Mouse (Mus musculus) thymus, postnatal 25 days (tissue): ENCODE data around the gene Gls.

ENCODE experiments used
- DNase-seq: peaks from one replicate; pipeline ENCODE4 v3.0.0; 2022

The Gls gene

DNA sequence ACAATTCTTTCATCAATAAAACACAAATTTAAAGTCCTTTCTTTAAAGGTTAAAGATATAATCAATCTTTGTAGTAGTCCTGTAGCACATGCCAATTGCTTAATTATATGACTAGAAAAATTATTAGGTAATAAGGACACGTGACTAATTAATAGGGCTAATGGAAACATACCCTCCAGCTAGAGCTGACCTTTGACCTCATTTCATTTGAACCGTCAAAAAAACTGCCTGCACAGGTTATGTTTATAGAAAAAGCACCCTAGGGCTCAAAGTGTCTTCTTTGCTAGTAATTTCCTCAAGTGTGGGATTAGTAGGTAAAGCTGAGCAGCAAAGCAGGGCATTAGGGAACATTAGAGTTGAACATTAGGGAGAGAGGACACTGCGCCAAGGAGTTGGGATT, 9.2 kb upstream of the Gls start:
- no peak for DNase-seq

DNA sequence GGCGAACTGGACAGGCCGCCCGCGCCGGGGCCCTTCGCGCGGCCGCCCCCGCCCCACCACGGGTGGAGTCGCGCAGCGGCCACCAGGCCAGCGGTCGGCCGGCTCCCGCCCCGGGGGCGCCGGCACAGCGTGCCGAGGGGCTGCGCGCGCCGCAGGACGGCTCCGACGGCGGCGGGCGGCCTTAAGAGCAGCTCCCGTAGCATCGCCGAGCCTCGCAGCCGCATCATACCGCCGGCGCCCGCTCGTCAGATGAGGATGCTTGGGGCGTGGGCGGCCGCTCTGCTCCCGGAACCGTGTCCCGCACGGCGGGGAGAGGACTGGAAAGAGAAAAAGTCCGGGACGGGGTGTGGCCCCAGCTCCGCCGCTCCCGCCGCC, 279 bp downstream of the Gls start:
- no peak for DNase-seq

DNA sequence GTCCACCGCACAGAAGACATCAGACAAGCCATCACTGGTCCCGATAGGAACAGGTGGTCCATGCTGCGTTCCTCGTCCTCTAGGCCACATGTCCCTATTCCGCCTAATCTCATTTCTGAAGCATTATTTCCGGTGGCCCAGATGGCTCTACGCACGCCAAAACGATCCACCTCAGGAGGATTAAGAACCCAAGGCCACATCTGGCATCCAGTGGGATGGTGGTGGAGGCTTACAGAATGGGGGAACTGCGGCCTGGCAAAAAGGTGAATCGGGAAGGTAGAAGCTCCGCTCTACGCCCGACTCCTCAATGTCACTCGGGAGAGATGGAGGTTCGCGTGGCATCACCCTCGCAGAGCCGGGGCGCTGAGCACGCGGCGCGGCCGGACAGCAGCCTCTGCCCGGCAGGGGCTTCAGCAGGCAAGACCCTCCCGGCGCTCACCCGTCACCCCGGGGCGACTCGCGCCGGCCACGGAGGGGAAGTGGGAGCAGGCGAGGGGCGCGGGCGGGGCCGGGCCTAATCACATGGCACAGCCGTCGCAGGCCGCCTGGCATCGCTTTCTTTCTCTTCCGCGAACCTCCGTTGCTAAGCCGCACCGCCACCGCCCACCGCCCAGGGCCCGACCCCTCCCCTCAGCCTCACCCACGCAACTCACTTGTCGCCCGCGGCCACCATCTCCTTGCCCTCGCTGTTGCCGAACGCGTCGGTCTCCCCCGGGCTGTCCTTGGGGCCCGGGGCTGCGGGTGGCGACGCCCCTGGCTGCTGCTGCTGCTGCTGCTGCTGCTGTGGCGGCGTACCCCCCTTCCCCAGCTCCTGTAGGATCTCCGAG, 880 bp downstream of the Gls start:
- peak; percentile 83 for DNase-seq

DNA sequence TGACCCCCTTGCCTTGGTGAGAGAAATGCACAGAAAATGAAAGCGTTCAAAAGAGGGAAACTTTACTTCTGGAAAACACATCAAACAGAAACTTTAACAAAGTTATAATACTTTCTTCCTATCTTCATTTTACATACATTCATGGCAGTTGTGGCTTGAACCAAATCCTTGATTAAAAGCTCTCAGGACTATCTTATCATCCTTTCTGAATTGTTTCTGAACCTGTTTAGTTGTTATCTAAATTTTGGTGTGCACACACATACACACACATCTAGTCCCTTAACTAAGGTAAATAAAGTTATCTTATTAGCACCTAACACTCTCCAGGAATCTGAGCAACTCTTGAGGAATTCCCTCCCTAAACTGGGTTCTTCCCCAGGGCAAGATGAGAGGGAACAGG, 2.6 kb downstream of the Gls start:
- DNase-seq: no peak

DNA sequence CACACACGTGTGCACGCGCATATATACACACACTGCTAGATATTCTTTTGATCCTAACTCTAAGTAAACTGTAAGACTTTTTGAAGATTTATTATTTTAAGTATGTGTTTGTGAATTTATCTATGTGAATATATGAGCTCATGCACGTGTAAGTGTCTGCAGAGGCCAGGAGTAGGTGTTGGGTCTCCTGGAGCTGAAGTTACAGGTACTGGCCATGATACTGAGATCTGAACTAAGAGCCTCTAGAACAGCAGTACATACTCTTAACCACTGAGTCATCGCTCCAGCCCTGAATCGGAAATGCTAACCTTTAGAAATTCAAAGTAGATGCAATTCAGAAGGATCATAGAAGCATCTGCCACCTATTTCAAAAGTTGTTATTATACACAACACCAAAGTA, 4.9 kb downstream of the Gls start:
- DNase-seq: no peak

DNA sequence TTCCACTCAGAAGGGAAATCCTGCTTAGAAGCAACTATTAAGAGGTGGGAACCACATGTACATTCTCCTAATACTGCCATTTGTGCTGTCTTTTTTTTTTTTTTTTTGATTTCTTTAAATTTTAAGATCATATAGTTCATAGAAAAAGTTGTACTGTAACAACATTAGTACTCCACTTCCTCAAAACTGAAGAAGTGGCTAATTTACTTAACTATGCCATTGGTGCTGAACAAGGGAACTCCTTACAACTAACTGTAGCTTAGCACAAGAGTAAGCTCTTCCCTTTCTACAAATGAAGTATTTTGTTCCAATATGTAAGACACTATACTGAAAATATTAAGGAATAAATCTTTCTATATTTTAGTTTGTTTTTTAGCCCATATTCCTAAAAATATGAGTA, 6.6 kb downstream of the Gls start:
- no peak for DNase-seq

DNA sequence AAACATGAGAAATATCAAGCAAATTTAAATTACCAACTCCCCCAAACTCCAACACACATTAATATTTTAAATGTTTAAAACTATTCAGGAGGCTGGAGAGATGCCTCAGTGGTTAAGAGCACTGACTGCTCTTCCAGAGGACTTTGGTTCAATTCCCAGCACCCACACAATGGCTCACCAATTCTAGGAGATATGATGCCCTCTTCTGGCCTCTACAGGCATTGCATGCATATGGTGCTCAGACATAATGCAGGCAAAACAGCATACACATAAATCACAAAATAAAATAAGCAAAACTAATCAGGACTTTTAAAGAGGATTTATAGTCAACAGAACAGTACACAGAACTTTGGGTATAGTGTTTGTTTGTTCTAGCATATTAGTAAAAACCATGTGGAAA, 16.3 kb downstream of the Gls start:
- DNase-seq: no peak

DNA sequence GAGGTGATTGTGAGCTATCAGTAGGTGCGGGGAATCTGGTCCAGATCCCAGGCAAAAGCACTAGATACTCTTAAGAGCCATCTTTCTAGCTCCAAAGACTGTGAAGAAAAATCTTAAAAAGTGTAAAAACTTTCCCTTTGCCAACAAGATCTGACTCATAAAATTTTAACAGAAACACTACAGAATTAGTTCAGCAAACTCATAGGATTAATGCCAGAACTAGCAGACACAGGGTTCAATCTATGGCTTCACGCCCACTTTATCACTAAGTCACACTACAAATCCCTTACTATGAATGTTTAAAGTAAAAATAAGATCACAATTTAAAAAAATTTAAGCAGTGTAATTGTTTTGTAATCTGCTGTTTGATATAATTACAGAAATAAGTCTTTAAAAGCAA, 50.0 kb downstream of the Gls start:
- DNase-seq: no peak

DNA sequence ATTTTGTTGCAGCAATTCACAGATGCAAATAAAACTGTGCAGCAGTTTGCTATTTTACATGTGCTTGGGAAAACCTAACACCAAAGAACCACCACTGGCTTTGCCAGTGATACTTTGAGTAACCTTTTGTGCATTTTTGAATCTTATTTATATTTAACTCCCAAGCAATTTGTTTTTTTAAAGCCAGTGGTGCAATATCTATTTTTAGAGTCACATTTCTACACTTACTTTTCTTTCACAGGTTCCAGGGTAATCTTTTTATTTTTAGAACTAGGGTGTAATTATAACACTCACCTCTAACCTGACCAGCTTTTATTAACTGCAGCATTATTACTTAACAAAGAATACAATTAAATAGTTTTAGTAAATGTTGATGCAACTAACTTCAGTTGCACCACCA, 51.0 kb downstream of the Gls start:
- no peak for DNase-seq

DNA sequence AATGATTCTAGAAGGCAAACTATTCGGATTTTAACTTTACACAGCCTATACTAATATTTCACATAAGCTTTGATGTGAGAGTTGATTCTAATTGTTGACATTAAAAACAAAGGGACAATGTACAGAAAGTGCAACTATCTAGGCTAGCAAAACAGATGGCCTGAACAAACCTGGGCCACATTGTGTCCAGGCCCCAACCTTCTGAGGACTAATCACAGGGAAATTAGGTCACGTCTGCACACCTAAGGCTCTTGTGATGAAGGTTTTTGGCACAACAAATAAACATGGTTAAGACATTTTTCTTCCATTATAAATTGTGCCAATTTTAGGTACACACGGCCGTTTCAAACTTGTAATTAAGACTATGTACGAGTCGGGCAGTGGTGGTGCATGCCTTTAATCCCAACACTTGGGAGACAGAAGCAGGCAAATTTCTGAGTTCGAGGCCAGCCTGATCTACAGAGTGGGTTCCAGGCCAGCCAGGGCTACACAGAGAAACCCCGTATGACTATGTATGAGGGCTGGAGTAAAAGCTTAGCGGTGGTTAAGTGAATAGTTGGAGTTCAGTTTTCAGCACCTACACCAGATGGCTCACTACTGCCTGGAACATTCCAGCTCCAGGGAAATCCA, 53.0 kb downstream of the Gls start:
- DNase-seq: no peak

DNA sequence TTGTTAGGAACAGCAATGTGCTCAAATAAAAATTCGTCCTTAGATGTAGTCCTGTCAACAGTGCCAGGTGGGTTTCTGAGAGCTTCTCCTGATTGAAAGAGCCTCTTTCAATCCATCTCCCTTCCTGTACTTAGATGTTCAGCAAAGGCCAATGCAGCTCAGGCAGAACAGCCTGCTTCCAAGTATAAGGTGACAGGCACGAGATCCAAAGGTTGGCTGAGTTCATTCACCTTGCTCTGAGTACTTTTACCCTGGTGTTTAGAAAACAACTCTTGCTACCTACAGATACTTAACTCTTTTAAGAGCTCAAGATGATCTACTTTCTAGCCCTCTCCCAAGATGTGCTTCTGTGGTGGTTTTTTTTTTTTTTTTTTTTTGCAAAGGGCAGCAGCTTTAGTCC, 56.0 kb downstream of the Gls start:
- no peak for DNase-seq

DNA sequence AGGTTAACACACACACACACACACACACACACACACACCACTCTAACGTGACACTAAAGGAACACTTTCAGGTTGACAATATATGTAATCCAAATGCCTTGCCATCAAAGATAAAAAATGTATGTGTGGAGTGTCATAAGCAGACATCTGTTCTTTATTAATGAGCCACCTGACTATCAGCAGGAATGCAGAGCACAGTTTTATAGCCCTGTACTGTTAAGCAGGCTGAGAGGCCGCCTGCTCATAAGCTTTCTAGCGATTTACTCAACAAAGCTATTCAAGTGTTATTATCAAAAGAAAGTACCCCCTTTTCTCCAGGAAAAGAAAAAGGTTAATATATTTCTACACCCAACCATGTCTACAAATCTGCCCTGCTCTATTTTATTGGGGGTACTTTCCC, 57.0 kb downstream of the Gls start:
- DNase-seq: no peak

DNA sequence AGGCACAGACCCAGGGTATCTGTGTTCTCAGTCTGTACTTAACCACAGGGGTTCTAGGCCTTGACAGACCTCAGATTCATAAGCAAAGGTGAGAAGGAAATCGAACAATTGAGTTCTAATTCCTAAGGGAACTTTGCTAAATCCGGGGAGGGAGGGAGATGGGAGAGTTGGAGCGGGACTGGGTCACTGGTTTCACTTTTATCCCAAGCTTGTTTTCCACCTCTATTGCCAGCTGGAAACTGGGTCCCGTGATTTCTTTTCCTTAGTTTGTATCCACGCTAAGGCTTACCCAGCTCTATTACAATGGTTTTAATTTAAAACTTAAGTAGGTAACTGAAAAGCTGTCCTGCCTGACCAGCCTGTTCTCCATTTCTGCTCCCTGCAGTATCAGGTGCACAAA, 57.7 kb downstream of the Gls start:
- DNase-seq: no peak

DNA sequence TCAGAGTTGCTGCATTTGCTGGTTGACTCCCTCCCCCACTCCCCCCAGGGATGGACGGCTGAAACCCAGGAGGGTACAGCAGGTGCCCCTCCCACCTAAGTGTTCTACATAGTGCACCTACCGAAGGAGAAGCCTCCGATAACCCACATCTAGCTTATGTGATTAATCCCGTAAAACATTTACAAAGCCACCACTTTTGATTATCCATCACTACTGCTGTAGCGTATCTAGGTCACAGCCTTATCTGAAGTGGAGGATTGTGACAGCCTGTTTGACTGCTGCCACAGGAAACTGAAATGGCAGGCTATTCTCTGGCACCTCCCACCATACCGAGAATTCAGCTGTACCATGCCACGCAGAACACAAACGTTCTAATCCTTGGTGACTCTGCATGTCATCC, 61.8 kb downstream of the Gls start:
- no peak for DNase-seq

DNA sequence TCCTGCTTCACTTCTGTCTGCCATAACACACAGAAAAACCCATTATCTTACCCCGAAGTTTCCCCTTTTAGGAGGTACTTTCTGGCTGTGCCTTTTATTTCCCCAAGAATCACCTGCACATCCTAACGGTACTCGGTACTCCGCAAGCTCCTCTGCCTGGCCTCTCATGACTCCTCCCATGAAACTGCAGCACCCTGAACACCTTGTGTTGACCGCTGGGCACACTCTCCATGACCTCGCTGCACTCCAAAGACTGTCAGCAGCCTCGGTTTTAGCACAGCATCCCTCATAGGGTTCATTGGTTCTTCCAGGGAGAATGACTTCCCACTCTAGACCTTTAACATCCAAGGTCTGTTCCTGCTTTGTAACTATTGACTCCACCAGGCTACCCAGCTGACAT, 62.3 kb downstream of the Gls start:
- DNase-seq: no peak

DNA sequence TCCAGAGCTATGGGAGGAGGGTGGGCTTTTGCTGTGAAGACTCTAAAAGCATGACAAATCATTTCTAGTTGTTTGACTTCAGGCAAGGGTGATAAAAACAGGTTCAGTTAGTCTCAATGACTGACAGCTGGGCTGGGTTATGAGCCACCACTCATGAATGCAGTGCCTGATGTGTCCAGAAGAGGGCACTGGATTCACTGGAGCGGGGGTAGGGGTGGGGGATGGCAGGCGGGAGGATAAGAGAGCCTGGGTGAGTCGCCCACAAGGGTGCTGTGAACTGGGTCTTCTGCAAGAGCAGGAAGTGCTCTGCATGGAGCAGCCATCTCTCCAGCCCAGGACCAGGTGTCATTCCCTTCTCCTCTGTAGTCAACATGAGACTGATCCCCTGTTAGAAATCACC, 63.0 kb downstream of the Gls start:
- DNase-seq: peak; percentile 65

DNA sequence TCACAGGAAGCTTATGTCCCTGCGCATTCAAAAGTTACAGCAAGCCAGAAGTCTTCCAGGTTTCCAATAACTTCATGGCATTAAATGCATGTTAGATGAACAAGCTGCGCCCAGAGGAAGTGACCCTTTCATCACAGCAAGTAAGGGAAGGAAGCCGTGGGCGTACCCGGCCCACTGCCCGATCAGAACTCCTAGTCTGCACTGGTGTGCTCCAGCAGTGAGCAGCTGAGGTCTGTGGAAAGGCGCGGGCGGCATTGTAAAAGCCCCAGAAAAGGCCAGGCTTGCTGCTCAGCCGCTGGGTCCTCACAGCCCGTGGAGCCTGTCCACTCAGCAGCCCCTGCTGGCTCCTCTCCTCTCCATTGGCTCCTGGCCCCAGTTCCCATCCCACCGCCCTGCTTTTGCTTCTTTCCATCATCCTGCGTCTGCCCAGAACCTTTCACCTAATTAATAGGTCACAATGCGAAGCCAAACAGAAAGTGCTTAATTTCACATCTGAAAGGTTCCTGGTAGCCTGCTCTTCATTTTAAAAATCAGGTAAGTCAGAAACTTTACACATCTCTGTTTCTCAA, 66.3 kb downstream of the Gls start:
- DNase-seq: no peak

DNA sequence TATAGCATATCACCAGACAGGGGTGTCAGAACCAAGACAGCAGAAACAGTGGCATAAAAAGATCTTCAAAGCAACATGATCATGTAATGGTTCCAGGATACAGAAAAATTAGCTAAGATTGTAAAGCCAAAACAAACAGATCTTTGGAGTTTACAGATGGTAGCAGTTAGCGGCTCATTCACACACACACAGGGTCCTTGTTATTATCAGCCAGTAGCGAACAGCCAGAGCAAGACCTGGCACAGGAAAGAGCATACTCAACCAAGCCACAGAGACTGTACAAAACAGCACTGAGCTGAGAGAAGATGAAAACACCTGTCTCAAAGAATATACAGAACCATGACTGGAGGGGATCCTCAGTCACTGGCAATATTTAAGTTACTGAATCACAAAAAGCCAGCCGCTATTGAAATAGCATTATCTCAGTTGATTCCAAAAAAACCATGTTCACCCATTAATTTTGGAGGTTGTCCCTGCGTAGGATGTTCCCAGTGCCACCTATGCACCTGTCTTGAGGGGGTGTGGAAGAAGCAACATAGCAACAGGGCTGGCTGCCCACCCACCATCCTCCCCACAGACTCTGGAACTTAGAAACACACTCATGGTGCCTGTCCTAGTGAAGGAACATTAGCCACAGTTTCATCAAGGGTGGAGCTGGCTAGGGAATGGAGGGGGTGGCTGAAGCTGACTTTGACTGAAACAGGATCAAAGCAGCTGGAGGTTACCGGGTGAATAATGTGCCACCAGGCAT, 69.2 kb downstream of the Gls start:
- no peak for DNase-seq

DNA sequence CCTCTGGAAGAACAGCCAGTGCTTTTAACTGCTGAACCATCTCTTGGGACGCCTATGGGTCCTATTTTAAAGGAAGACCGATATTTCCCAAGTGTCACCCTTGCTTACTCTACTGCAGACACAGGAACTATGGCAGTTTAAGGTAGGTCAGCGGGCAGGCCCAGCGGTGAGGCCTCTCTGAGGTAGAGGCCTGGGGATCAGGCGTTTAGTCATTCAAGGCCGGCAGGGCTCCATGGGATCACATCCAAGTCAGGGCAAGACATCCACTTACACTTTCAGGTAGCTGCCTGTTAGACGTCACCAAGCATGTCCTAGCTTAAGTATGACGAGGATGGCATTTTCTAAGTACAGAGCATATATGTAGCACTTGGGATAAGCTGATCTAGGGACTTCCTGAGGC, 71.9 kb downstream of the Gls start:
- no peak for DNase-seq

DNA sequence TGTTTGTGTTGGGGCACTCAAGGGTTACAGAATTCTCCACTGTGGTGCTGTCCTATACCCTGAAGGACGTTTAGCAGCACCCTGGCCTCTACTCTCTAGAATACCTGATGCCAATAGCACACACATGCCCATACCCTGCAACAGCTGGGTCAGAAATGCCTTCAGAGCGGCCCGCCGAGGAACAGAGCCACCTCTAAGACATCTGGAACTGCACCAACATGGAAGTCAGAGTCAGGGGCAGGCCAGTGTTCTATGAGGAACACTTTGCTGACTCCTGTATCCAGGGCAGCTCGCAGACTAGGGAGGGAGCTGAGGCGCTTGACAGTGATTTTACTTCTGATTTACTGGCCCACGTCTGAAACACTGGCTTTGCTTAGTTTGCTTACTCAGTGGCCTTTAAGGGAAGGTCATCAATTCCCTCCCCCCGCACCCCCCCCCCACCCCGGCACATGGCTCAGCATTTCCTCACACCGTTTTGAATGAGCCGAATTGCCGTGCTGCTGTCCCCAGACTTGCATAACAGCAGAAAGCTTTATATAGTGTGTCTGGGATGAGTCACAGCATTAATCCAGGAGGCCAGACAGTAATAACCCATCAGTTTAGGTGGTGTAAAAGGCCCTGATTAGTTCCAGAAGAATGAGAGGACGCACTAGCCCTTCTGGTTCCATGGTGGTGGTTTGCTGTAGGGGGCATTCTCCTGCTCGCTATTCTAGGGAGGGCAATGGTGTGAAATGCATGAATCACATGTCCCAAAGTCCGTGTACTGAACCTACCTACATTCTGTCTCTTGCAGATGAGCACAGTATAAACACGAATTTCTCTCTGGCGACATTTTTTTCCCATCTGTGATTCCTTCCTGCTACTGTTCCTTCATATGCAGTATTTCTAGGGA, 74.3 kb downstream of the Gls start:
- DNase-seq: no peak

DNA sequence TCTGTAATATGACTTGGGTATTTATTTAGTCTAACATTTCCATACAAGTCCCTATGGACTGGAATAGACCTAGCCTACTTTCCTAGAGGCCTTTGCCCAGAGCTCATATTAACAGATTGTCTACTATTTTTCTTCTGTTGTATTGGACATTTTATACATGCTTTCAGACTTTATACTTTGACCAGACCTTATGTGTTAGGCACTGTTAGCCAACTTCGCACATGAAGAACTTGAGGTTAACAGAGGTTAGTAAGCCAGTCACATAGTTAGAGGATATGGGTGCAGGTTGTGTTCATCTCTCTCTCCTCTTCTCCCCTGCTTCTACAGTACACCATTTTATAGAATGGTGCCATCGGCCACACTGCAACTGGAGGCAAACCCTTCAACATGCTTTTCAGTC, 75.0 kb downstream of the Gls start:
- no peak for DNase-seq

DNA sequence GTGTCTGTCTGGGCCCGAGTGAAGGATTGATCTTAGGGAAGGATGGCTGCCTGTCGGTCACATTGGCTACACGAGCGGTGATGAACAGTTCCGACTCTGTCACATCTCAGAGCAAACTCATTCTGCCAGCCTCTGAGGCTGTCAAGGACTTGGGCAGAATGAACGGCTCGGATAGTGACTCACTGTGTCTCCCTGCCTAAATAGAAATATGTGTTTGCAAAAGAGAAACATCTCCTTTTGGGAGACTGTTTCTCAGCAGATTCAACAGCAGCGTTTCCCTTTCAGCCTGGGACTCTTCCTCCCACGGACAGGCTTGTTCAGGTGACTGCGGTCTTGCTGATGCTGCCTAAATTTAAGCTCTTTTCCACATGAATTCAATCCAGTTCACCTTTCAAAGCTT, 76.7 kb downstream of the Gls start:
- DNase-seq: no peak

DNA sequence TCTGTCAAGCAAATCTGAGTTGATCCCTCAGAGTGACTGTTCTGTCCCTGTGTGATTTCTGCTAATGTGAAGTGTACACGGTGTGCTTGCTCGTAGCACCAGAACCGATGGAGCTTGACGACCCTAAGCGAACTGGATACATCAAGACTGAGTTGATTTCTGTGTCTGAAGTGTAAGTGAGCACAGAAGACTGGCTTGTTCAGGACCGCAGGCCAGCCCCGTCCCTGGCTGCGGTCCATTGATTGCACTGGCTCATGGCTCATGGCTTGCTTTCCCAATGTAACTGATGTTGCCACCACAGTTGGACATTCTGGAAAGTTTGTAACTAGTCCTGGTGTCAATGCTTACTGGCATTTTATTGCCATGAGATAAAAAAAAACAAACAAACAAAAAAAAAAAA, 78.1 kb downstream of the Gls start:
- no peak for DNase-seq
